Mouse (Mus musculus): ENCODE data around the gene Wwc2.
"Not testable (repeated sequence)": the region's sequence is repeated elsewhere in the genome, so short reads cannot be mapped to it uniquely, and the experiment has no call there.

Gene Wwc2

DNA sequence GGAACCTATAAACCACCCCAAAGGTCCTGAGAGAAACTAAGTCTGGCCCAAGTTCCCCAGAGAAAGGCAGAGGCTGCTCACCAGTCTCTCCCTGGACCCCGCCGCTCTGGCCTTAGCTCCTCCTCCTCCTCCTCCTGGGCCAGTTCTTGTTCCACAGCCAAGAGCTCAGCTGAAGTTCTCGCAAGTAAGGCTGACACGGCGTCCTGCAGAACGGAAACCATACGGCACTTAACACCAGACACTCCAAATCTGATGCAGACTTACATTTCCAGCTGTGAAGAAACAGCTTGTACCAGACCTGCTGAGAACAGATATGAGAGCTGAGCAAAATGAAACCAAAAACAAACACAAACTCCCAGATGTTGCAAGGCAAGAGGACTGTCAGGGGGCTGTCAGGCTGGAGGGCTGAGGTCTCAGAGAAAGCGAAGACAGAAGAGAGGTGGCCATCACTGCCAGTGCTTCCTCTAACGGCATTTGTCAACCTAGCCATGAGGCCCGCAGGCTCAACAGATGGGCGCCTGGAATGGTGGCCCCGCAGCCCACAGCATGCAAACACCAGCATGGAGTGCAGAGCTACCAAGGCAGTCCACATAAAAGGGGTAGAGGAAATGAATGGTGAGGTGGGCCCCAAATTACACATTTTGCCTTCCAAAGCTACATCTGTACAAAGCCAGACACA is 138.8 kb downstream of the Wwc2 start:
- peak; percentile 5 to 21 for DNase-seq (ENCODE audit: low spot score in 2 of 2)

GRCm38 (mm10) chr8:47849842-47850241 is 140.9 kb downstream of the Wwc2 start:
- DNase-seq (ENCODE audit: low spot score in 2 of 2), result peak; percentile 7 to 20

DNA sequence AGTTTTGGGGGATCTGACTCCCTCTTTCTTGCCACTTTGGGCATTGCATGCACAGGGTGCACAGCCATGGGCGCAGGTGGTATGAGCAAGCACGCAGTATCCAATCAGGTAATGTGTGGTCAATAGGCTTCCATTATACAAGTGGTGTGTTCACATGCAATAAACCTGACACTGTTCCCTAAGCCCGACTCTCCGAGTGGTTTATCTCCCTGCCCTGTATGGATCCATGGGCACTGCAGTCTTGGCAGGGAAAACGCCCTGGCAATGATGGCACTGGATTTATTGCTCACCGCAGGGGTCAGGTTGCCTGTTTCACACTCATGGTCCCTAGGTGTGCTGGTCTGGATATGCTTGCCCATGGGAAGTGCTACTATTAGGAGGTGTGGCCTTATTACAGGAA is 142.8 kb downstream of the Wwc2 start:
- no peak for DNase-seq (ENCODE audit: low spot score in 2 of 2)

GRCm38 (mm10) chr8:47847161-47847560 is 143.6 kb downstream of the Wwc2 start:
- no peak for DNase-seq (ENCODE audit: low spot score in 2 of 2)

GRCm38 (mm10) chr8:47845956-47846355 is 144.8 kb downstream of the Wwc2 start:
- no peak for DNase-seq (ENCODE audit: low spot score in 2 of 2)

- DNase-seq (ENCODE audit: low spot score in 2 of 2), result no peak
Measured at GRCm38 (mm10) chr8:47843651-47844050, 147.1 kb downstream of the Wwc2 start.

DNA sequence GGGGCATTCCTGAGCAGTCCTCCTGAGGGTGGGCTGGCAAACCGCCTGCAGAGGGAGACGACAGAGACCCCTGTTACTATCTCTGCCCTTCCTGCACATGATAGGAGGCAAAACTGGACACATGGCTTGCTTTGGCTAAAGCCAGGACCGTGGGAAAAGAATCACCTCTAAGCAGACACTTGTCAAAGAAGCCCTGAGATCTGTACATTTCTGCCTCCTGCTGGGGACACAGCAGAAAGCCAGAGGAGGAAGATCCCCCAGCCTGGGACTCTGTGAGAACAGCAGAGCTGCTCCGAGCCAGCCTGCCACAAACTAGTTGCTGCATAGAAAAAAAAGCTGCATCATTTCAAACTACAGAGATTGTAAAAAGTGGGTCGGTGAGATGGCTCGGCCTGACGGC is 147.7 kb downstream of the Wwc2 start:
- no peak for DNase-seq (ENCODE audit: low spot score in 2 of 2)

GRCm38 (mm10) chr8:47833944-47834343 is 156.8 kb downstream of the Wwc2 start:
- no peak for DNase-seq (ENCODE audit: low spot score in 2 of 2)

DNA sequence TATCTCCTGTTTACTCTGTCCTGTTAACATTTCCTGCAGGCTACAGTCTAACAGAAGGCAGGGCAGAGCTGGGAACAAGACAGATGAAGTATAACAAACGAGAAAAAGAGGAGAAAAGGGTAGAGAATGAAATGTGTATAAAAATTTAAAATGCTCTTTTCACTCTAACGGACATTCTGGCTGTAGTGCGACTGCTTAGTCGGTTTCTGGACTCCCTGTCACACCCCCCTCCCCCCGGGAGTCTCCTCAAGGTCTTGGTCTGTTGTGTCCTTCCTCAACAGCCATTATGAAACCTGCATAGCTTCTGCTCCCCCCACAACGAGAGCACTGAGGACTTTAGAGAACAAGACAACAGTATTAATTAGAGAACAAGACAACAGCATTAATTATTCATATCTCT is 158.1 kb downstream of the Wwc2 start:
- DNase-seq (ENCODE audit: low spot score in 2 of 2), result no peak

GRCm38 (mm10) chr8:47826911-47827310 is 163.8 kb downstream of the Wwc2 start:
- no peak for DNase-seq (ENCODE audit: low spot score in 2 of 2)

GRCm38 (mm10) chr8:47825596-47825995 is 165.1 kb downstream of the Wwc2 start:
- DNase-seq (ENCODE audit: low spot score in 2 of 2), result no peak

GRCm38 (mm10) chr8:47824182-47824581 is 166.5 kb downstream of the Wwc2 start, which contains the start of gene Cldn22:
Cldn22 (plus strand) TSS chr8:47824482.
- DNase-seq (ENCODE audit: low spot score in 2 of 2), result no peak

DNA sequence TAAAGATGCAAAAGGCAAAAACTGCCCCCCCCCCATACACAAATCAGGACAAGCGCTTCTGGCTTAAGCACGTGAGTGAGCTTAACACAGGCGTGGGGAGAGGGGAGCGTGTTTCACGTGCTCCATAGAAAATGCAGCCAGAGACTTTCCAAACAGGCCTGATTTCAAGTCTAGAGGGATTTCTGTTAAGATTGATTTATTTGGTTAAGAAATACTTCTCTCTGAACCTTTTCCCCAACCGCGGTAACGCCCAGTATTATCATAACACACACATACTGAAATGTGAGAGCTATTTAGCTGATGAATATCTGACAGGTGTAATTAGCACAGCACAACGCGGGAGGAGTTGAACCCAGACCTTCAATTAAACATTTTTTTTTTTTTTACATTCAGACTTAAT is 166.9 kb downstream of the Wwc2 start:
- no peak for DNase-seq (ENCODE audit: low spot score in 2 of 2)

DNA sequence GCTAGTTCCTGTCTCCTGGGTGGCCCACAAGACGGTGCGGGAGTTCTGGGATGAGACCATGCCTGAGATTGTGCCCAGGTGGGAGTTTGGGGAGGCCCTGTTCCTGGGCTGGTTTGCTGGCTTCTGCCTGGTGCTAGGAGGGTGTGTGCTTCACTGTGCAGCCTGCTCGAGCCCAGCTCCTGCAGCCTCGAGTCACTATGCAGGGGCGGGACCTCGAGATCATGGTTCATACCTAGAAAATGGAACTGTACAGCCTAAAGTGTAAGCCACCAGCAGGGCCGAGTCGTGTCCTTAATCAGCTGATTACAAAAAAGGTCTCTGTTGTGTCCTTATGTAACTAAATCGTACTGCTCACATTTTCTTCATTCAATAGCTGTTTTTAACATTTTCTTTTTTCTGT is 168.2 kb downstream of the Wwc2 start:
- DNase-seq (ENCODE audit: low spot score in 2 of 2), result not testable (repeated sequence)

- DNase-seq (ENCODE audit: low spot score in 2 of 2), result no peak
Measured at GRCm38 (mm10) chr8:47821843-47822242, 168.9 kb downstream of the Wwc2 start, which contains the start of gene Cldn24. Cldn24 (plus strand) TSS chr8:47822143.

- no peak for DNase-seq (ENCODE audit: low spot score in 2 of 2)
Measured at GRCm38 (mm10) chr8:47820914-47821772, 169.6 kb downstream of the Wwc2 start.

- DNase-seq (ENCODE audit: low spot score in 2 of 2), result no peak
Measured at GRCm38 (mm10) chr8:47819034-47819433, 171.7 kb downstream of the Wwc2 start.

- no peak for DNase-seq (ENCODE audit: low spot score in 2 of 2)
Measured at GRCm38 (mm10) chr8:47811221-47811620, 179.5 kb downstream of the Wwc2 start.

GRCm38 (mm10) chr8:47810666-47811015 is 180.1 kb downstream of the Wwc2 start:
- no peak for DNase-seq (ENCODE audit: low spot score in 2 of 2)

GRCm38 (mm10) chr8:47809970-47810665 is 180.6 kb downstream of the Wwc2 start:
- no peak for DNase-seq (ENCODE audit: low spot score in 2 of 2)

DNA sequence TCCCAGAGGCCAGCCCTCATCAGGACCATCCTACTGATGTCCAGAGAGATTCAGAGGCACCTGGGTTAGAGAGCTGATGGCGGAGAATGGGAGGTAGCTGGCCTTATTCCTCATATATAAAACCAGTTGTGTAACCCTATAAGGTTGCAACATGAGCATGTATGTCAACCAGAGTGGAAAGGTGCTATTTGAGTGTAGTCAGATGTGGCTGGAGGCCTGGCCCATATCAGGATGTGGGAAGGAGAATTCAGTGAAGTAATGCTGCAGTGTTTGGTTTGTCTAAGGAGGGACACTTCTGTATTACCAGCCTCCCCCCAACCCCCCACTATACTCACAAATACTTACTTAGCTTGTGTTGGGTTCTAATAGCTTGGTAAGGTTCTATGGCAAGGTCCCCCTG is 186.5 kb downstream of the Wwc2 start:
- DNase-seq (ENCODE audit: low spot score in 2 of 2), result no peak

GRCm38 (mm10) chr8:47802349-47802748 is 188.4 kb downstream of the Wwc2 start:
- no peak for DNase-seq (ENCODE audit: low spot score in 2 of 2)

GRCm38 (mm10) chr8:47799438-47799837 is 191.3 kb downstream of the Wwc2 start:
- DNase-seq (ENCODE audit: low spot score in 2 of 2), result no peak
